Mouse (Mus musculus) kidney, adult 2 months (tissue): ENCODE measurements at regions not wholly inside any gene's neighbourhood (a gene's known extent, or its start where the extent isn't known, plus 50 kb on each side); places are given as distances from the start of the nearest gene placed in this dataset.

ENCODE experiments used
- DNase-seq: peaks from one replicate; pipeline ENCODE4 v3.0.0; 2021
- H3K27ac ChIP-seq: fragments of 200-500 bp; 2 replicates; pipeline ENCODE4 v1.5.1; 2012; ENCODE audit warnings: low read depth, low read length, control low read depth, inconsistent platforms; ENCODE audit not compliant: insufficient read depth
- H3K27me3 ChIP-seq: fragments of 200-500 bp; replicated peaks from 2 replicates; pipeline ENCODE4 v1.6.1; 2012; ENCODE audit warnings: mild to moderate bottlenecking, moderate library complexity, low read length, inconsistent platforms; ENCODE audit not compliant: control insufficient read depth, insufficient read depth
- H3K36me3 ChIP-seq: fragments of 200-500 bp; 2 replicates; pipeline ENCODE4 v1.6.1; 2012; ENCODE audit warnings: mild to moderate bottlenecking, moderate library complexity, low read length, inconsistent platforms; ENCODE audit not compliant: control insufficient read depth, insufficient read depth
- H3K4me1 ChIP-seq: fragments of 200-500 bp; 2 replicates; pipeline ENCODE4 v1.6.1; 2011; ENCODE audit warnings: low read length; ENCODE audit not compliant: control insufficient read depth, insufficient read depth
- H3K4me3 ChIP-seq: fragments of 200-500 bp; 2 replicates; pipeline ENCODE4 v1.5.1; 2011; ENCODE audit warnings: mild to moderate bottlenecking, low read depth, low read length, control low read depth; ENCODE audit not compliant: insufficient read depth
- CTCF ChIP-seq: fragments of 200-500 bp; conservative IDR thresholded peaks from 2 replicates; pipeline ENCODE4 v1.5.1; 2011; ENCODE audit warnings: low read depth, mild to moderate bottlenecking, control low read depth, low read length, moderate library complexity, mixed read lengths; ENCODE audit not compliant: insufficient read depth, insufficient read length
- POLR2A ChIP-seq: fragments of 200-500 bp; IDR thresholded peaks from one replicate; pipeline ENCODE4 v1.6.1; 2011; ENCODE audit warnings: low read depth, low read length, control low read depth
- WGBS: fragments of 180-500 bp; shearing (Covaris S2); methylation state at CpG from one replicate; pipeline ENCODE4 v1.1.7; 2018; 5-methylcytosine and 5-hydroxymethylcytosine counted together

DNA sequence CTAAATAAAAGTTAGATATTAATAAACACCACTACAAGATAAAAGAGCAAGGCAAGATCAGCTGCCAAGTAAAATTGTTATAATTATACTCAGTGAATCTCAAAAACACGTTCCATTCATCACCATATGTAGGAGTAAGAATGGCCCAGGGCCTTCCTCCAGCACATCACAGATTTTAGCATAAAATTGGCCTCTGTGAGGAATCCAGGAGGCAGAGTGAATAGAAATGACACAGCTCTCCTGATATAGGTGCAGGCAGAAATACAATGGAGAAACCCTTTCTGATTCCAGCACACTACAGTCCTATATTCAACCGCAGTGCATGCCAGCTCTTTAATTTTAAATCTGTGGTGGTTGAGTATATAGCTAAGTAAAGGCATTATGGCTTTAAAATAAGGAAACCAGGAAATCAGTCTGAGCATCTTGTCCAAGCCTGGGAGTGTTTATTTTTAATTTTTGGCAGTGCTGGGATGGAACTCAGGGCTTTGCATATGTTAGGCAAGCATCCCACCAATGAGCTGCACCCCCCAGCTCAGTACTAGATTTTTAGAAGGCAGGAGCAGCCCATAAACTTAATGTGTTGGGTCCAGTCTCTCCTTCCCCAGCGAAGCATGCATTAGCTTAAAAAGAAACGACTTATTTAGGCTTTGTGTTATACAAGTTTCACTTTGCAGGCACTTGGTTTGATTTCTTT, 158.3 kb upstream of the Ptprz1 start:
- whole genome bisulfite sequencing: 71% methylated on average over 4 of the region's 4 CpGs
- Histone ChIP-seq H3K27me3 (no peaks in the 10 kb centered on the region), H3K4me3 (no peak overlapping the region), H3K27ac (no peak overlapping the region), H3K4me1 (no peaks in the 10 kb centered on the region), H3K36me3 (no peaks in the 10 kb centered on the region)
- DNase-seq: no peak
- no peak for TF ChIP-seq POLR2A
- TF ChIP-seq CTCF: no peak

GRCm38 (mm10) chr6:22716144-22716856, 159.0 kb upstream of the Ptprz1 start:
- WGBS: 57% methylated on average over 7 of the region's 7 CpGs
- no peak overlapping the region for H3K4me3 ChIP-seq
- H3K27me3 ChIP-seq: no peaks in the 10 kb centered on the region
- H3K27ac ChIP-seq: no peak overlapping the region
- DNase-seq: no peak
- no peaks in the 10 kb centered on the region for H3K36me3 ChIP-seq
- no peaks in the 10 kb centered on the region for H3K4me1 ChIP-seq
- TF ChIP-seq POLR2A (no peak), CTCF (no peak)

- Histone ChIP-seq H3K4me3 (no peak overlapping the region), H3K36me3 (no peaks in the 10 kb centered on the region), H3K4me1 (no peaks in the 10 kb centered on the region), H3K27me3 (no peaks in the 10 kb centered on the region), H3K27ac (no peak overlapping the region)
- TF ChIP-seq POLR2A (no peak), CTCF (no peak)
- no peak for DNase-seq
Observed at GRCm38 (mm10) chr6:22698187-22698586, 177.1 kb upstream of the Ptprz1 start.

- Histone ChIP-seq H3K4me3 (no peak overlapping the region), H3K27me3 (no peaks in the 10 kb centered on the region), H3K36me3 (no peaks in the 10 kb centered on the region), H3K4me1 (no peaks in the 10 kb centered on the region; the same call in 1 of the 2 replicates), H3K27ac (no peak overlapping the region)
- DNase-seq: no peak
- 46% methylated on average over 7 of the region's 7 CpGs for WGBS
- TF ChIP-seq CTCF (no peak), POLR2A (no peak)
Observed at GRCm38 (mm10) chr6:22688678-22689126, 186.6 kb upstream of the Ptprz1 start.

- TF ChIP-seq POLR2A: no peak
- no peak for TF ChIP-seq CTCF
- WGBS: 58% methylated on average over 1 of the region's 1 CpGs
- no peak overlapping the region for H3K4me3 ChIP-seq
- DNase-seq: no peak
- no peaks in the 10 kb centered on the region for H3K36me3 ChIP-seq
- no peaks in the 10 kb centered on the region for H3K27me3 ChIP-seq
- no peaks in the 10 kb centered on the region for H3K4me1 ChIP-seq
- no peak overlapping the region for H3K27ac ChIP-seq
Observed at GRCm38 (mm10) chr6:22674586-22674929, 200.7 kb upstream of the Ptprz1 start.

DNA sequence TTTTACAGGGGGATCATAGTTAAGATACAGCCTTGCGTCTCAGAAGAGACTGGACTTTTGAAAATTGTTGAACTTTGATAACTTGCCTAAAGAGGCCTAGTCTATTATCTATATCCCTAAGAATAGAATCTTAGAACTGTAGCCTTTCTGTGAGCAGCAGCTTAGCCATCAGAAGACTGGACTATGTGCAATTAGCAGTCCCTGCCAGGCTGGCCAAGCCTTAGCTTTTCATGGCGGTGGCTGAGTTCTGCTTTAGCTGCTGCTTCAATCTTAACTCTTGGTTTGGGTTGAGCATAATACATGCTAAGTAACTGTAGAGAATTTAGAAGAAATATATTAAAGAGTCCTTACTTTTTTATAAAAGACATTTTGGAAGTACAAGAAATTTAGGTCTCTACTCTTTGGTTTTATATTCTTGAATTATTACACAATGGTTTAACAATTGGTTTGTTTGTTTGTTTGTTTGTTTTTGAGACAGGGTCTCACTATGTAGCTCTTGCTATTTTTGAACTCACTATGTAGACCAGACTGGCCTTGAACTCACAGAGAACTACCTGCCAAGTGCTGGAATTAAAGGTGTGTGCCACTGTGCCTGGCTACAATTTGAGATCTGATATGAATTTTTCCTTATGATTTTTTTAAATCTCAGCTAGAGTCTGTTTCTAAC, 201.2 kb upstream of the Ptprz1 start:
- 96% methylated on average over 2 of the region's 2 CpGs for WGBS
- no peaks in the 10 kb centered on the region for H3K27me3 ChIP-seq
- no peaks in the 10 kb centered on the region for H3K4me1 ChIP-seq
- H3K36me3 ChIP-seq: no peaks in the 10 kb centered on the region
- TF ChIP-seq POLR2A (no peak), CTCF (no peak)
- no peak for DNase-seq
- H3K4me3 ChIP-seq: no peak overlapping the region
- H3K27ac ChIP-seq: no peak overlapping the region

DNA sequence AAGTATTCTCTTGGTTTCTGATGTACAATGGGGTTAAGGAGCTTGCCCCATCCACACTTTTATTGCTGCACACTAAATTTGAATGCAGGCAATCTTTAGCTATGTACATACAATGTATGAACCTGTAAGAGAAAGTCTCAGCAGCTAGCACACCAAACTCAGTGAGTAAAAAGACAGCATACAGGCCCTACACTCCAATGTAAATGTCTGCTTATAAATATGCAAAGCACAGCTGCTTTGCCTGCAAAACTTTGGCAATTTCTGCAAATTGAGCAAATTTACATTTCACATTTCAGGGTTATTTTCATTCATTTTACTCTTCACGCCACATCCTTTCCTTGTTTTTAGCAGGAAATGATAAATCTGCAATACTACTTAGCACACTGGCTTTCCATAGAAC, 203.8 kb upstream of the Ptprz1 start:
- no peaks in the 10 kb centered on the region for H3K36me3 ChIP-seq
- DNase-seq: no peak
- no peak overlapping the region for H3K27ac ChIP-seq
- no peaks in the 10 kb centered on the region for H3K27me3 ChIP-seq
- H3K4me1 ChIP-seq: no peaks in the 10 kb centered on the region
- no peak for TF ChIP-seq CTCF
- TF ChIP-seq POLR2A: no peak
- WGBS: 74% methylated on average over 1 of the region's 1 CpGs
- H3K4me3 ChIP-seq: no peak overlapping the region
